Mouse (Mus musculus) liver, embryonic 13.5 days (tissue): ENCODE measurements at regions not wholly inside any gene's neighbourhood (a gene's known extent, or its start where the extent isn't known, plus 50 kb on each side); places are given as distances from the start of the nearest gene placed in this dataset.

Experiments used
- ATAC-seq: fragments of 200-750 bp; cut with Nextera tagmentation; 2 replicates; pipeline ENCODE4 v1.8.0; 2017; ENCODE audit warnings: low read depth, mild to moderate bottlenecking, moderate number of reproducible peaks, moderate library complexity
- DNase-seq: peaks from one replicate; pipeline ENCODE4 v3.0.0; 2022
- H3K27ac ChIP-seq: fragments of 300-500 bp; sonication (generic); 2 replicates; pipeline ENCODE4 v1.5.1; 2015; ENCODE audit warnings: moderate library complexity, mild to moderate bottlenecking, inconsistent platforms
- H3K27me3 ChIP-seq: fragments of 300-500 bp; sonication (generic); 2 replicates; pipeline ENCODE4 v1.6.1; 2015; ENCODE audit warnings: mild to moderate bottlenecking, inconsistent platforms
- H3K36me3 ChIP-seq: fragments of 300-500 bp; sonication (generic); 2 replicates; pipeline ENCODE4 v1.6.1; 2015; ENCODE audit warnings: mild to moderate bottlenecking, inconsistent platforms
- H3K4me1 ChIP-seq: fragments of 300-500 bp; sonication (generic); replicated peaks from 2 replicates; pipeline ENCODE4 v1.6.1; 2015; ENCODE audit warnings: inconsistent platforms
- H3K4me2 ChIP-seq: fragments of 300-500 bp; sonication (generic); 2 replicates; pipeline ENCODE4 v1.6.1; 2015; ENCODE audit warnings: inconsistent platforms, mild to moderate bottlenecking, moderate library complexity
- H3K4me3 ChIP-seq: fragments of 300-500 bp; sonication (generic); replicated peaks from 2 replicates; pipeline ENCODE4 v1.5.1; 2015; ENCODE audit warnings: mild to moderate bottlenecking, inconsistent platforms
- H3K9ac ChIP-seq: fragments of 300-500 bp; sonication (generic); 2 replicates; pipeline ENCODE4 v1.6.1; 2015; ENCODE audit warnings: mild to moderate bottlenecking, inconsistent platforms
- H3K9me3 ChIP-seq: fragments of 300-500 bp; sonication (generic); replicated peaks from 2 replicates; pipeline ENCODE4 v1.6.1; 2016; ENCODE audit warnings: inconsistent platforms
- WGBS: fragments of 180-500 bp; shearing (Covaris S2); methylation state at CpG from one replicate; pipeline ENCODE4 v1.1.7; 2015; ENCODE audit not compliant: insufficient replicate concordance; 5-methylcytosine and 5-hydroxymethylcytosine counted together

DNA sequence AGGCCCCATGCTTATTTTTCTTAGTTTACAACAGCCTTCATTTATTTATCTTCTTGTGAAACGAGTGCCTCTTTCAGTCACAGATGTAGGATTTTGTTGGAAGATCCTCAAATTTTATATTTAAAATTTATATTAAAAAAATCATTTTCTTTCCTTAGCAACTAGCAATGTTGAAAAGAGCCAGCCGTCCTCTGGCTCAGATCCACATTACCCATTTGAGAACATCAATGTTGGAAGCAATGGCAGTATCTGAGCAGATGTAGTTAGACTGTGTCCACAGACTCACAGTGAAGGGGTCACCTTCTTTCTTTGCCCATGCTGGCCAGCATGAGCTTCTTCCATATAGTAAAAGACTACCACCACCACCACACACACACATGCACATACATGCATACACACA lies 2681.4 kb upstream of the Gm7489 start:
- Histone ChIP-seq H3K4me3 (no peak overlapping the region), H3K36me3 (no peaks in the 10 kb centered on the region), H3K27ac (no peak overlapping the region), H3K4me2 (no peak overlapping the region), H3K9me3 (no peaks in the 10 kb centered on the region), H3K27me3 (no peaks in the 10 kb centered on the region), H3K9ac (no peak overlapping the region), H3K4me1 (no peaks in the 10 kb centered on the region)
- ATAC-seq: no peak
- DNase-seq: no peak
- WGBS: 68% methylated on average over 2 of the region's 2 CpGs

DNA sequence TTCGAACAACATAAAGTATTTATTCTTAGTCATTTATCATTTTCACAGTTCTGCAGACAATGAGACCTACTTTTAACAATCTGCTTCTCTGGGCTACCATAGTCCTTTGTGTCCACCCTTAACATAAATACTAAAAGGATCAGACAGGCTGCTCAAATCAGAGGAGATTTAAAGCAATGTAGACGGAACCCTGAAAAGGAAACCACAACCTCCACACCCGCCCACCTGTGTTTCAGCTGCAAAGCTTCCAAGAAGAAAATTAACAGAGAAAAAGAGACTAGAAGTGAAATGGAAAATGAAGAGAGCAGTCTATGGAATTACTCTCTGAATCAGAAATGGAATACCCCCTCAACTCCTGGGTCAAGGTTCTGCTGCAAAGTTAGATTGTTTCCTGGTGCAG lies 2678.7 kb upstream of the Gm7489 start:
- no peak for DNase-seq
- no peak overlapping the region for H3K27ac ChIP-seq
- H3K9ac ChIP-seq: no peak overlapping the region
- H3K9me3 ChIP-seq: no peaks in the 10 kb centered on the region
- no peaks in the 10 kb centered on the region for H3K36me3 ChIP-seq
- H3K4me2 ChIP-seq: no peak overlapping the region
- WGBS: 52% methylated on average over 3 of the region's 3 CpGs
- H3K4me1 ChIP-seq: no peaks in the 10 kb centered on the region
- ATAC-seq: no peak
- no peaks in the 10 kb centered on the region for H3K27me3 ChIP-seq
- no peak overlapping the region for H3K4me3 ChIP-seq

DNA sequence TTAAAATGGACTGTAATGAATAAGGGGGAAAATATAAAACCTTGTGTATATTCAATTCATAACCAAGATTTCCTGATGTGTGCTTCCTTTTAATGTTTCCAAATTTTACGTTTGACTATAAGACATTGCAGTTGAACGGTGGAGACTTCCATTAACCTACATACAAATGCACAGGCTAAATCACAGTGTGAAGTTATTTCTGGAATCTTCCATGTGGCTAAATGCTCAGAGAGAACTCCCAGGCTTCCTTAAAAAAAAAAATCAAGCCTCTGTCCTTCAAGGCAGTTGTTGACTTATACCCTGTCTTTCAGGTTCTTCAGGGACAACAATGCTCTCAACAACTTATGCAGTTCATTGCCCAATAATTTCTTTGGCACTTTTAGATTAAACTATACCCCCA lies 2677.9 kb upstream of the Gm7489 start:
- Histone ChIP-seq H3K36me3 (no peaks in the 10 kb centered on the region), H3K4me1 (no peaks in the 10 kb centered on the region), H3K9ac (no peak overlapping the region), H3K4me3 (no peak overlapping the region), H3K27me3 (no peaks in the 10 kb centered on the region), H3K27ac (no peak overlapping the region), H3K9me3 (no peaks in the 10 kb centered on the region), H3K4me2 (no peak overlapping the region)
- 62% methylated on average over 2 of the region's 2 CpGs for WGBS
- ATAC-seq (no peak), DNase-seq (no peak)

DNA sequence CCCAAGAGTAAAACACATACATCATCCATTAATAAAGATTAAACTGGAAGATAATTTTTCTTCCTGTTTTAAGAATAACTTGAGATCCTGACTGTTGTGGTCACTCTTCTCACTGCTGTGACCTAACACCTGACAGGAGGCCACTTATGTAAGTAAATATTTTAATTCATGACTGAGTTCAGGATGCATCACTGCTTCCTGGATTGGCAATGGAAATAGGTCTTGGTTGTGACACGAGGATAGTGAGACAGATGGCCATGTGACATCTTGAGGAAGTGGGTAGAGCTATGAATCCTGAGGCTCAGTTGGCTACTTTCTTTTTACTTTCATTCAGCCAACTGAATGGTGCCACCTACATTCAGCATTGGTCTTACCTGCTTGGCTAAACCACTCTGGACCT lies 2649.8 kb upstream of the Gm7489 start:
- no peak overlapping the region for H3K4me3 ChIP-seq
- no peaks in the 10 kb centered on the region for H3K36me3 ChIP-seq
- DNase-seq (no peak), ATAC-seq (no peak)
- WGBS: 33% methylated on average over 1 of the region's 1 CpGs
- H3K9me3 ChIP-seq: no peaks in the 10 kb centered on the region
- no peaks in the 10 kb centered on the region for H3K4me1 ChIP-seq
- no peak overlapping the region for H3K27ac ChIP-seq
- no peak overlapping the region for H3K4me2 ChIP-seq
- H3K9ac ChIP-seq: no peak overlapping the region
- no peaks in the 10 kb centered on the region for H3K27me3 ChIP-seq

DNA sequence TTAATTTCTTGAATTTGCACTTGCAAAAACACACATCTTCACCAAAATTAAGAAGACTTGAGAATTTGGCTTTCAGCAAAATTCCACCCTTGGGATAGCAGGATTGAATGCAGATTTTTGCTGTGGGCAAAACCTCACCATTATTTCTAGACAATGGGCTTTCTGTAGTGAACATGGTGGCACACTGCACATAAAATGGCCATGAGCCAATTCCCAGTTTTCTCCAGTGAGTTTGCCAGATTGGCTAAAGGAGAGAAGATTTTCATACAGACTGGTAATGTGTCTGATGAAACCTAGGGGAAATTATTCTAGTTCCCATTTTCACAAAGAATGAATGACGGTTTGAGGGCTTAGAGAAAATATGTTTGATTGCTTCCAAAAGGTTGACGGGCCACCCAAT lies 2640.1 kb upstream of the Gm7489 start:
- WGBS: 73% methylated on average over 2 of the region's 2 CpGs
- Histone ChIP-seq H3K27ac (no peak overlapping the region), H3K27me3 (no peaks in the 10 kb centered on the region), H3K9ac (no peak overlapping the region), H3K36me3 (no peaks in the 10 kb centered on the region), H3K4me2 (no peak overlapping the region), H3K4me1 (no peaks in the 10 kb centered on the region), H3K9me3 (no peaks in the 10 kb centered on the region), H3K4me3 (no peak overlapping the region)
- ATAC-seq: no peak
- DNase-seq: no peak

DNA sequence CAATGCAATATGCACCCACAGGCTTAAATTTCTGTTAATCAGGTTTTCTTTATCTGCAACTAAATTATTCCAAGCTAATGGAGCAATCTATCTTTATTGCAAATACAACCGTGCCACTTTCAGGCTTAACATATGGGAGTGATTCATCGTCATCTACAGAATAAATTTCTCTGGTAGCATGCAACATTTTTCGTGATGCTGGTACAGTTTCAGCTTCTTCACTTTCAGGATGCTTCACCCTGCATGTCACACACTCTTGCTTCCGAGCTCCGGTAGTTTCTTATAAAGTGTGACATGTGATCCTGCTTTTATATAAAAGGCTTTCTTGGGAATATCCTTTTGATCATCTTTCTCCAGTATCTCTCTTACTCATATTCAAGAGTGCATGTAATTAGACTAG lies 2637.4 kb upstream of the Gm7489 start:
- Histone ChIP-seq H3K4me3 (no peak overlapping the region), H3K4me2 (no peak overlapping the region), H3K27ac (no peak overlapping the region), H3K27me3 (no peaks in the 10 kb centered on the region), H3K9ac (no peak overlapping the region), H3K36me3 (no peaks in the 10 kb centered on the region), H3K9me3 (no peaks in the 10 kb centered on the region), H3K4me1 (no peaks in the 10 kb centered on the region)
- WGBS: 68% methylated on average over 5 of the region's 5 CpGs
- ATAC-seq (no peak), DNase-seq (no peak)

DNA sequence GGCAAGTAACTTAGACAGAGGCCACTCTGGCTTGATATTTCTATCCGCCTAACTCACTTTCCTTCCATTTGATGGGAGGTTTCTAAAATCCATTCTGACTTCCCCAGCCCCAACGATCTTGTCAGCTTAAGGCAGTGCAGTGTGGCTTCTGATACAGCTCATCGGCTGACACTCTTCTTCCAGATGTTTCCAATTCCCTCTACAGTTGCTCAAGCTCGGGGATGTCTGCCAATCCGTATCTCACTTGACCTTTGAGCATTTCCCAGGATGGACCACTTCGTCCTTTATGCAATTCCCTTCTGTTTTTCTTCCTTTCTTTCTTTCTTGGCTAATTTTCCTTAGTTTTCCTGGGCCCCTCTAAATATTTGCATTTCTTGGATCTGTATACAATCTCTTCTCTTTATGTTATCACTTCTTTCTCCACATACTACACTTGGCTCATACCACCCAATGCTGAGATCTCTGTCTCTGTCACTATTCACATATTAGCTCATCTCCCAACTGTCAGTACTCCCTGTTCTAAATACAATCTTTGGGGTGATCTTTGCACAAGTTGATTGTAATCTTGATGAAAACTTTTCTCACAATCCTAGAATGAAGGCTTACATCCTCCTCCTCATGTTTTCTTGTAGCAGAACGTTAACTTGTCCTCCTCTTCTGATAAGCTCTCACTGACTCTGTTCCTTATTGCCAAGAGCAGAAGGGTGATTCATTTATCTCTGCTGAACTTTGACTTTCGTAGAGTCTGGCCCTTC lies 2636.5 kb upstream of the Gm7489 start:
- no peaks in the 10 kb centered on the region for H3K9me3 ChIP-seq
- H3K4me1 ChIP-seq: no peaks in the 10 kb centered on the region
- H3K4me2 ChIP-seq: no peak overlapping the region
- ATAC-seq (no peak), DNase-seq (no peak)
- no peaks in the 10 kb centered on the region for H3K36me3 ChIP-seq
- H3K9ac ChIP-seq: no peak overlapping the region
- no peaks in the 10 kb centered on the region for H3K27me3 ChIP-seq
- no peak overlapping the region for H3K27ac ChIP-seq
- WGBS: 55% methylated on average over 8 of the region's 8 CpGs
- H3K4me3 ChIP-seq: no peak overlapping the region

DNA sequence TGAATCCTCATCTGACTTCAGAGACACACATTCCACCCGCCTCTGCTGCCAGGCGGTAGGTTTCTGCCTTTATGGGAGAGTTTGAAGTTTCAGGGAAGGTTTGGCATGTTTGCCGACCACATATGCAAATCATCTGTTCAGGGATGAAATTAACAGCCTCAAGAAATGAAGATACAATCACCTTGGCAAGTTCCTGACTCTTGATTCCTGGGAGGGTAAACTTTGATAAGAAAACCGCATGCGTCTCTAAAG lies 2636.0 kb upstream of the Gm7489 start:
- Histone ChIP-seq H3K4me2 (no peak overlapping the region), H3K36me3 (no peaks in the 10 kb centered on the region), H3K9ac (no peak overlapping the region), H3K4me3 (no peak overlapping the region), H3K27me3 (no peaks in the 10 kb centered on the region), H3K9me3 (no peaks in the 10 kb centered on the region), H3K4me1 (no peaks in the 10 kb centered on the region), H3K27ac (no peak overlapping the region)
- WGBS: 67% methylated on average over 5 of the region's 5 CpGs
- ATAC-seq (no peak), DNase-seq (no peak)

DNA sequence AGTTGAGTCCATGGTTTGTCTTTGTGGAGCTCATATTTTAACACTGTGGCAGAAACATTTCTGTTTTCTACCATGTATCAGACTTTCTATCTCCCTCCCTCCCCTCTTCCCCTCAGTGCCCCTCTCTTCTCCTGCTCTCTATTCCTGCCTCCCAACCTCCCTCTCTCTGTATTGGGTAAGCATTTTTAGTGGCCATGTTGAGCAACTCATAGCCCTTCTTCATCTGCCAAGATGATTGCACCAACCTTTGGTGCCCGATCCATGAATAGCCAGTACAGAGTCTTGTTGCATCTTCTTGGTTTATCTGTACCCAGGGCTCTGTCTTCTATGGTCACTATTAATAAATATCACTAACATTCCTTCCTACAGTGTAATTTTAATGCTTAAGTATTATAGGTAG lies 2630.6 kb upstream of the Gm7489 start:
- 67% methylated on average over 1 of the region's 1 CpGs for WGBS
- Histone ChIP-seq H3K36me3 (no peaks in the 10 kb centered on the region), H3K9ac (no peak overlapping the region), H3K27ac (no peak overlapping the region), H3K4me2 (no peak overlapping the region), H3K27me3 (no peaks in the 10 kb centered on the region), H3K4me3 (no peak overlapping the region), H3K4me1 (no peaks in the 10 kb centered on the region), H3K9me3 (no peaks in the 10 kb centered on the region)
- ATAC-seq: no peak
- DNase-seq: no peak

DNA sequence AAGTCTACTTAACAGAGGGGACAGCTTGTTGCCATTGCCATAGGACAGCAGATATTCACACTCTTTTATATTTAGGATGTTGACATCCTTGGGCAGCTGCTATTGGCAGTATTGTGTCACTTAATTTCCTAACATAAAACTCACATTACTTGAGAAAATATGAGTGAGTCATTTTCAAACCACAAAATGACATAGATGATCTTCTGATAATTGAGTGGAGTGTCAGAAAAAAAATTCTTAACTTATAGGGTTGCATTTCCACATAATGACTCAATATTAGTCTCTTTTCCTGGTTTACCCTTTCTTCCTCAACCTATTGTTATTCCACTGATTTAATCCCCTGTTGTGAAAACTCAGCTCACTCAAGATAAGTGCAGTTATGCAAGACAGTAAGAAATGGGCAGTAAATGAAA lies 2629.5 kb upstream of the Gm7489 start:
- no peaks in the 10 kb centered on the region for H3K27me3 ChIP-seq
- ATAC-seq (no peak), DNase-seq (no peak)
- H3K4me3 ChIP-seq: no peak overlapping the region
- H3K4me2 ChIP-seq: no peak overlapping the region
- H3K9ac ChIP-seq: no peak overlapping the region
- no peaks in the 10 kb centered on the region for H3K9me3 ChIP-seq
- no peaks in the 10 kb centered on the region for H3K4me1 ChIP-seq
- no peak overlapping the region for H3K27ac ChIP-seq
- no peaks in the 10 kb centered on the region for H3K36me3 ChIP-seq

DNA sequence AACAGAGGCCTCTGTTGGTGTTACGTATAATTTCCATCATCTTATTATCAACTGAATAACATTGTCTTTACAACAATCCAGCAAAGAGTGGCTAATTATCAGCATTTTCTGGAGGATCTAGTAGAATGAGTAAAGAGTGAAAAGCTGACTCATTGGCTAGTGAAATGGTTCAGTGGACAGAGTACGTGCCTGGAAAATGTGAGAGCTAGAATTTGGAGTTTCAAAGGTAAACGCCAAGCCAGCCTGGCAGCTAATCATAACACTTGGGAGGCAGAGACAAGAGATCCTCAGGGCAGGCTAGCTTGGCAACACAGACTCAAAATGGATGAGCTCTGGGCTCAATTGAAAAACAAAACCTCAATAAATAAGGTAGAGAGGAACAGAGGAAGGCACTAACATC lies 2628.0 kb upstream of the Gm7489 start:
- H3K9me3 ChIP-seq: no peaks in the 10 kb centered on the region
- no peak overlapping the region for H3K4me2 ChIP-seq
- H3K4me1 ChIP-seq: no peaks in the 10 kb centered on the region
- no peak for ATAC-seq
- H3K27me3 ChIP-seq: no peaks in the 10 kb centered on the region
- no peak overlapping the region for H3K27ac ChIP-seq
- 70% methylated on average over 3 of the region's 3 CpGs for whole genome bisulfite sequencing
- no peaks in the 10 kb centered on the region for H3K36me3 ChIP-seq
- H3K4me3 ChIP-seq: no peak overlapping the region
- no peak overlapping the region for H3K9ac ChIP-seq
- no peak for DNase-seq

DNA sequence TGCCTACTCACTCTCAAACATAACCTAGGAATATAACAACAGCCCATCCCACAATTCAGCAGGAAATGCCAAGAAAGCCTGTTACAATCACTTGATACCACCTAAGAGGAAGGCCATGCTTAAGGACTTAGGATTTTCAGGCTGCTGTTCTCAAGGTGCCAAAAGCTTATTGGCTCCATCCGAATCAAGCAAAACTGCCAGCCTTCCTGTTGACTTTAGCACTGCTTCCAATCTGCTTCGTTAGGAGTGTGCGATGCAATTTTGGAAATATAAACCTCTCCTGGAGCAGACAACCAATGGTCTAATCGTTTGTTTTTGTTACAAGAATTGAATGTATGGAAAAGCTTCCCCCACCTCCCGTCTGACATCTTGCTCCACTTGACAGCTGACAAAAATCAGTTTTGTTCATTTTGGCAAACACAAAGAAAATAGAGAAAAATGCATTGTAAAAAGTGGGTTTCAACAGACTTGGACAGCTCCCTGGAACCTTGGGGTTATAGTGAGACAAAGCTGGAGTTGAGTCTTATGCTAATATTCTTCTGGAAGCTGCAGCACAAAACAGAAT lies 2620.0 kb upstream of the Gm7489 start:
- H3K27me3 ChIP-seq: no peaks in the 10 kb centered on the region
- H3K4me2 ChIP-seq: no peak overlapping the region
- no peak overlapping the region for H3K27ac ChIP-seq
- ATAC-seq (no peak), DNase-seq (no peak)
- 0 out of 2 replicates have a peak, but pooled peaks cover 2% of the 10 kb centered on the region for H3K9me3 ChIP-seq
- no peaks in the 10 kb centered on the region for H3K36me3 ChIP-seq
- H3K4me3 ChIP-seq: no peak overlapping the region
- 63% methylated on average over 5 of the region's 5 CpGs for WGBS
- H3K9ac ChIP-seq: no peak overlapping the region
- no peaks in the 10 kb centered on the region for H3K4me1 ChIP-seq
